ENCODE assay signal across 22 mouse cellular contexts in the genomic region with DNA sequence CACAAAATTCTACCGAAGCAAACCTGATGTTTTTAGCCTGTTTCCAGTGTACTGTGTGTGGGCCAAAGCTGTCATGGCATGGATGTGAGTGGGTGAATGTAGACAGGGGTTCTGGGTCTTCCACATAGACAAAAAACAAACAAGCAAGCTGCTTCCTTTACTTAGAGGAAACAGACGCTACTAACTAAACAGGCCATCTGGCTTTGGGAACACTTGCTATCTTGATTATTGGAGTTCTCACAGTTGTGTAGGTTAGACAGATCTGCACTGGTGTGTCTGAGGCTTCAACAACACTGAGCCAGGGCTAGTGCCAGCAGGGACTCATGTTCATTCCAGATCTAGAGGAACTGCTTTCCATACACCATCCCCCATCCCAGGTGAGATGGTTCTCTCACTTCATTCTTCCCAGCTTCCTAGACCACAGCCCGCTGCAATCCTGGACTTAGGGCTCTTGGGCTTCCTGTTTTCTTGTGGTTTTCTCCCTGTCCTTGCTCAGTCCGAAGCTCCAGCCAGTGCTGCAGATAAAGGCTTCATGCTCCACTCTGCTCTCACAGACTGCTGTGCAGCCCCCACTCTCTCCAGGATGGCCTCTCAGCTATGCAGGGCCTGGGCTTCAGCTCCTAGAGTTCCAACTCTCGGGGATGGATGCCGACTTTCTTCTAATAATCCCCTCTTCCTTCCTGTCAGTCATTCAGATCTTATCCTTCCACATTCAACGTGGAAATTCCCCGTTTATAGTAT.
DNase-seq lines count a peak whose midpoint lies in the region; ATAC-seq and TF ChIP-seq lines count a peak whose summit lies in the region.
"Had no signal": no experiment of that assay in that cellular context is flagged by ENCODE, and none has a peak within 500 bp of the region (broad histone marks: within the 10 kb centered on the region; RNA-seq: fewer than 3 reads in every experiment).

No protein-coding gene starts in this region.

- H3K4me3 ChIP-seq in forebrain, embryonic 11.5 days (ENCODE audit: low read depth, low read length) = no peak overlapping the region
- no peak overlapping the region for H3K4me3 ChIP-seq in forebrain, postnatal 0 days (ENCODE audit: low read depth, low read length)
- no peak overlapping the region for H3K4me3 ChIP-seq in heart, embryonic 10.5 days
- no peak overlapping the region for H3K4me3 ChIP-seq in heart, adult 2 months
- H3K4me3 ChIP-seq: embryonic facial prominence, embryonic 13.5 days; forebrain, embryonic 13.5 days; gastrocnemius, adult 2 months; hindbrain, embryonic 10.5 days had no signal

- no peak for ATAC-seq in forebrain, embryonic 11.5 days (replicated peaks; ENCODE audit: low FRiP score)
- no peak for ATAC-seq in forebrain, postnatal 0 days
- ATAC-seq: CD4-positive, CD25-positive, alpha-beta regulatory T cell, adult 4 months; forebrain, embryonic 13.5 days; intestine, postnatal 0 days had no signal

- WGBS in forebrain, embryonic 11.5 days = 82% methylated on average over 8 of the region's 8 CpGs
- 79% methylated on average over 8 of the region's 8 CpGs for WGBS in forebrain, postnatal 0 days
- WGBS in heart, embryonic 10.5 days = 44% methylated on average over 8 of the region's 8 CpGs
- WGBS in heart, adult 2 months = 42% methylated on average over 8 of the region's 8 CpGs

- no peaks in the 10 kb centered on the region for H3K4me1 ChIP-seq in forebrain, embryonic 11.5 days (replicated peaks; ENCODE audit: control insufficient read depth, insufficient read depth, low read length)
- H3K4me1 ChIP-seq in forebrain, postnatal 0 days (ENCODE audit: insufficient read depth) = no peaks in the 10 kb centered on the region
- H3K4me1 ChIP-seq in heart, embryonic 10.5 days = peaks cover 11% of the 10 kb centered on the region; the same call in 1 of the 2 replicates
- no peaks in the 10 kb centered on the region for H3K4me1 ChIP-seq in heart, adult 2 months (ENCODE audit: control insufficient read depth, insufficient read depth, low read length)
- H3K4me1 ChIP-seq: hindbrain, embryonic 10.5 days had no signal

- DNase-seq in forebrain, embryonic 11.5 days (ENCODE audit: low spot score) = peak; percentile 28
- no peak for DNase-seq in forebrain, postnatal 0 days
- DNase-seq in heart, embryonic 10.5 days (ENCODE audit: low spot score) = no peak
- no peak for DNase-seq in heart, adult 2 months
- peak; percentile 49 for DNase-seq in layer of hippocampus, adult 9-11 months
- no peak for DNase-seq in layer of hippocampus, postnatal 36 days
- no peak for DNase-seq in thymus, postnatal 25 days
- DNase-seq: adrenal gland, postnatal 10 days; B cell, adult 2 months; cerebellum, adult 18-20 months; cerebellum, adult 9-11 months; cerebellum, postnatal 36 days; gastrocnemius, adult 2 months; gastrocnemius, postnatal 25 days; kidney, adult 8-10 months had no signal

- no peak overlapping the region for H3K27ac ChIP-seq in forebrain, embryonic 11.5 days (ENCODE audit: low read depth, low read length)
- H3K27ac ChIP-seq in forebrain, postnatal 0 days (ENCODE audit: low read depth, low read length) = no peak overlapping the region
- 0 out of 2 replicates have a peak overlapping the region, but pooled peaks have one; percentile 23 for H3K27ac ChIP-seq in heart, embryonic 10.5 days
- H3K27ac ChIP-seq in heart, adult 2 months = no peak overlapping the region
- H3K27ac ChIP-seq: embryonic facial prominence, embryonic 13.5 days; forebrain, embryonic 13.5 days; gastrocnemius, adult 2 months; hindbrain, embryonic 10.5 days; hindbrain, embryonic 14.5 days had no signal

- H3K79me2 ChIP-seq in heart, adult 2 months (replicated peaks; ENCODE audit: control insufficient read depth, insufficient read depth, low read length) = no peaks in the 10 kb centered on the region

- intact Hi-C loops in heart, adult 2 months (cut with DNase I) = no loop called here

- TF ChIP-seq POLR2A in heart, adult 2 months (IDR thresholded peaks at IDR 0.05; ENCODE audit: insufficient read depth, low read depth, low read length) = no peak

- no peak overlapping the region for H3K4me2 ChIP-seq in forebrain, embryonic 11.5 days (ENCODE audit: low read depth, low read length, severe bottlenecking)
- H3K4me2 ChIP-seq in forebrain, postnatal 0 days (ENCODE audit: low read depth) = no peak overlapping the region
- H3K4me2 ChIP-seq: embryonic facial prominence, embryonic 13.5 days; forebrain, embryonic 13.5 days; hindbrain, embryonic 14.5 days had no signal

- no peaks in the 10 kb centered on the region for H3K27me3 ChIP-seq in forebrain, embryonic 11.5 days (ENCODE audit: control insufficient read depth, insufficient read depth, low read length)
- H3K27me3 ChIP-seq in forebrain, postnatal 0 days (ENCODE audit: insufficient read depth, low read length) = no peaks in the 10 kb centered on the region
- no peaks in the 10 kb centered on the region for H3K27me3 ChIP-seq in heart, embryonic 10.5 days (ENCODE audit: insufficient read depth, poor library complexity, severe bottlenecking)
- no peaks in the 10 kb centered on the region for H3K27me3 ChIP-seq in heart, adult 2 months (ENCODE audit: control insufficient read depth, insufficient read depth, low read length)
- H3K27me3 ChIP-seq: embryonic facial prominence, embryonic 13.5 days; forebrain, embryonic 13.5 days had no signal

- H3K9ac ChIP-seq in forebrain, embryonic 11.5 days (ENCODE audit: low read length) = no peak overlapping the region
- H3K9ac ChIP-seq in forebrain, postnatal 0 days = no peak overlapping the region
- H3K9ac ChIP-seq in heart, adult 2 months (ENCODE audit: low read depth, low read length) = no peak overlapping the region
- H3K9ac ChIP-seq: embryonic facial prominence, embryonic 13.5 days; forebrain, embryonic 13.5 days; hindbrain, embryonic 14.5 days had no signal

- H3K9me3 ChIP-seq in forebrain, embryonic 11.5 days (ENCODE audit: control insufficient read depth, low read length) = no peaks in the 10 kb centered on the region
- no peaks in the 10 kb centered on the region for H3K9me3 ChIP-seq in forebrain, postnatal 0 days (ENCODE audit: low read length)
- no peaks in the 10 kb centered on the region for H3K9me3 ChIP-seq in heart, embryonic 10.5 days
- H3K9me3 ChIP-seq: embryonic facial prominence, embryonic 13.5 days; forebrain, embryonic 13.5 days; G1E; hindbrain, embryonic 10.5 days had no signal

- TF ChIP-seq EP300 in heart, adult 2 months (IDR thresholded peaks at IDR 0.05; ENCODE audit: insufficient read depth, low read depth, low read length) = no peak

- no peak for TF ChIP-seq CTCF in forebrain, postnatal 0 days (IDR thresholded peaks at IDR 0.05; ENCODE audit: low read depth)
- no peak for TF ChIP-seq CTCF in heart, adult 2 months (IDR thresholded peaks at IDR 0.05)

- no peaks in the 10 kb centered on the region; the same call in 1 of the 2 replicates for H3K36me3 ChIP-seq in forebrain, embryonic 11.5 days (ENCODE audit: control insufficient read depth, insufficient read depth, low read length)
- no peaks in the 10 kb centered on the region for H3K36me3 ChIP-seq in forebrain, postnatal 0 days (ENCODE audit: insufficient read depth)
- H3K36me3 ChIP-seq in heart, embryonic 10.5 days = no peaks in the 10 kb centered on the region
- no peaks in the 10 kb centered on the region for H3K36me3 ChIP-seq in heart, adult 2 months (ENCODE audit: control insufficient read depth, insufficient read depth, low read length)
- H3K36me3 ChIP-seq: embryonic facial prominence, embryonic 13.5 days; hindbrain, embryonic 10.5 days had no signal

Comparison
In these comparisons a context has a peak if more than half of its experiments do, and no peak if none do; other contexts are left out.
1. DNase-seq: peak in forebrain, embryonic 11.5 days (single experiment) and layer of hippocampus, adult 9-11 months (single experiment); none in forebrain, postnatal 0 days (single experiment), heart, embryonic 10.5 days (single experiment), heart, adult 2 months (0 of 2), layer of hippocampus, postnatal 36 days (0 of 2) and thymus, postnatal 25 days (single experiment).